Mouse (Mus musculus) macrophage (primary cell): ENCODE data around the gene Gm21083. TPM values are rescaled to one million over a fixed set of nuclear protein-coding genes. Genes with fewer than 3 reads are reported as not detected.
"Not testable (repeated sequence)": the region's sequence is repeated elsewhere in the genome, so short reads cannot be mapped to it uniquely, and the experiment has no call there.

ENCODE experiments used
- H3K27ac ChIP-seq: fragments of 350-480 bp; formaldehyde crosslinking; 2 replicates; pipeline ENCODE4 v1.9.0; 2021
- H3K36me3 ChIP-seq: fragments of 350-480 bp; formaldehyde crosslinking; 2 replicates; pipeline ENCODE4 v1.9.0; 2021; ENCODE audit errors: inconsistent target
- H3K4me3 ChIP-seq: fragments of 350-480 bp; formaldehyde crosslinking; 2 replicates; pipeline ENCODE4 v1.9.0; 2021; ENCODE audit errors: inconsistent target
- H3K79me2 ChIP-seq: fragments of 350-480 bp; formaldehyde crosslinking; 2 replicates; pipeline ENCODE4 v1.9.0; 2021; ENCODE audit errors: inconsistent target
- WGBS: methylation state at CpG from one replicate; pipeline ENCODE4 v1.1.7; 2026; ENCODE audit warnings: inconsistent platforms; ENCODE audit not compliant: missing documents; 5-methylcytosine and 5-hydroxymethylcytosine counted together
- polyA plus RNA-seq: library from polyadenylated mRNA; stranded (reverse); fragments of 250-400 nt; gene quantifications from 3 replicates; pipeline ENCODE4 v1.2.4, GENCODE M21; 2018; ENCODE audit warnings: inconsistent platforms

Gene Gm21083
- polyA plus RNA-seq, 1 experiment from 2014 or later = not detected

DNA sequence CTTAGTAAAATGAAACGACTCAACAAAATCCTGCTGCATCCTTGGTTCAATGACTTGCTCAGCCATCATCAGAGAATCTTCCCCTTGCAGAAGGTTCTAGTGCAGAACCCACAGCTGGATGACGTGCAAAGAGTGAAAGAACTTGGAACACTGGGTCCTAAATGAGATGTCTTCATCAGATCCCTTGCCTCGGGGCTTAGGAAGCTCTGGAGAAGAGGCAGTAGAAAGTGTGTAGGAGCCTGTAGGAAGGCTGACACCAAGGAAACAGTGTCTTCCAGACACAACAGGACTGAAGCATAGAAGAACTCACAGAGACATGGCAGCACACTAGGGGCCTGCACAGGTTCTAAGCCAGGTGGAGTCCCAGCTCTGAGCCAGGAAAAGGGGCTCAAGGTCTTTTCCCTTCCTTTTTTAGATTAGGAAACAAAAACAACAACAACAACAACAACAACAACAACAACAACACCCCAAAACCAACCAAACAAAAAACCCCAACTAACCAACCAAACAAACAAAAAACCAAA is 25.4 kb downstream of the Gm21083 start:
- H3K36me3 ChIP-seq, H3K79me2 ChIP-seq, H3K4me3 ChIP-seq, H3K27ac ChIP-seq: not testable (repeated sequence)
- WGBS = 92% methylated on average over 2 of the region's 3 CpGs

DNA sequence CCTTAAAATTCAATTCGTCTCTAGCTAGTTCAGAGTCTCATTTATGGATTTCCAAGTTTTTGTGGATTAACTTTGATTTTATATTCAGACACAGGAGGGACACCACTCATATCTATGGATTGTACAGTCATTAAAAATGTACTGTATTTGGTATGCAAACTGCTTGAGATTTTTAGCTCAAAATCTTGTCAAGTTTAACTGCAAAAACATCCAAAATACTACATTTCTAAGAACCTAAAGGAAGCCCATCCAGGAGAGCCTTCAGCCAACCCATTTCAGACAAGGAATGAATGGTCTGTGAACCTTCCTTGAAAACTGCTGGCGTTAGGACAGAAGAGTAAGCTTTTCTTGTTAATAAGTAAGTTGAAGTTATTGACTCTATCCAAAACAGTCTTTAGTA is 25.9 kb downstream of the Gm21083 start:
- not testable (repeated sequence) for H3K4me3 ChIP-seq, H3K36me3 ChIP-seq, H3K79me2 ChIP-seq, H3K27ac ChIP-seq
- WGBS = 59% methylated on average over 1 of the region's 2 CpGs

DNA sequence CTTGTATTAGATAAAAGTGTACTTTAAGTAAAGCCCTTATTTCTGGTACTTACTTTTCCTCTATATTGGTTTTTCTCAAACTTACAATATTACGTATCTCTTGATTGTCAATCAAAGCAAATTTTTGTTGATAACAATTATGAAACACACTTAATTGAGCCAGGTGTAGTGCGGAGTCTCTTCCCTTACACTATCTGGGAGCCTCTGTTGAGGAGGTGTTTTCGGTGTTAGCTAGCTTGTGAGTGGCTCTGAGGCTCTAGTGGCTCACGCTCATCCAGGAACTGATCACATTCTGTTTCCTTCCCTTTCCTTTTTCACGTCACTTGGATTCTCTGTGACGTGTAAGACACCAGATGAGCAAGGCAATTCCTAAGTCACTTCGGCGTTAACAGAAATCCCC is 26.5 kb downstream of the Gm21083 start:
- 79% methylated on average over 8 of the region's 8 CpGs for WGBS
- H3K36me3 ChIP-seq, H3K4me3 ChIP-seq, H3K27ac ChIP-seq, H3K79me2 ChIP-seq: not testable (repeated sequence)

DNA sequence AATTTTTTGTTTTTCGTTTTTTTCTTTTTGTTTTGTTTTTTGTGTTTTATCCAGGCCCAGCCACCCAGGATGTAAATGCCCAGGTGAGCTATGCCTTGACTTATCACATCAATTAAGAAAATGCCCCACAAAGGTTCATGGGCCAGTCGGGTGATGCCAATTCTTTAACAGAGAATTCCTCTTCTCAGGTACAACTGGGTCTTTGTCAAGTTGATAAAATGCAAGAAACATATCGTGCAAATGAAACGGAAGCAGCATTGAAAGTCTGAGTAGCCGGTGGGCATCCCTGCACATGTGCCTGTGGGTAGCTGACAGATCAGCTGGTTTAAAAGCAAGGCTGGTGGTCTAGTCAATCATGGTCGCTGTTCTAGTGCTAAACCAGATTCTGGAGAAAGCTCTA is 29.5 kb downstream of the Gm21083 start:
- not testable (repeated sequence) for H3K36me3 ChIP-seq, H3K79me2 ChIP-seq
- 53% methylated on average over 3 of the region's 6 CpGs for WGBS

DNA sequence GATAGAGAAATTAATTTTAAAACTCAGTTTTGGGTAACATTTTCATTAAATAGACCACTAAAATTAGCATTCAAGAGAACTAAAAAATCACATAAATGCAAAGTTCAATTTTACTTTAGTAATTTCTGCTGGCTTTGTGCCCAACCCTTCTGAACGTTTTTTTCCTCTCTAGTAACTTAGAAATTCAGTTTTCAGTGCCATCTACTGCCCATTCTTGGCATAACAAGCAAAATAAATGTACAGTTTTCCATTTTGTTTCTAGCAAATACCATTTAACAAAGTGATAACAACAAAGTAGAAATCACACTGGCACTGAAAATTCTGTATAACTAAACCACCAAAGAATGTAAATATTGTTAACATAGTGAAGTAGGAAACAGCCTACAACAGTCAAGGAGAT is 33.6 kb downstream of the Gm21083 start:
- 0% methylated on average over 1 of the region's 1 CpGs for WGBS
- H3K79me2 ChIP-seq, H3K36me3 ChIP-seq, H3K27ac ChIP-seq, H3K4me3 ChIP-seq: not testable (repeated sequence)

More for the DNA sequence above, 29.5 kb downstream of the Gm21083 start:
- not testable (repeated sequence) for H3K27ac ChIP-seq, H3K4me3 ChIP-seq

DNA sequence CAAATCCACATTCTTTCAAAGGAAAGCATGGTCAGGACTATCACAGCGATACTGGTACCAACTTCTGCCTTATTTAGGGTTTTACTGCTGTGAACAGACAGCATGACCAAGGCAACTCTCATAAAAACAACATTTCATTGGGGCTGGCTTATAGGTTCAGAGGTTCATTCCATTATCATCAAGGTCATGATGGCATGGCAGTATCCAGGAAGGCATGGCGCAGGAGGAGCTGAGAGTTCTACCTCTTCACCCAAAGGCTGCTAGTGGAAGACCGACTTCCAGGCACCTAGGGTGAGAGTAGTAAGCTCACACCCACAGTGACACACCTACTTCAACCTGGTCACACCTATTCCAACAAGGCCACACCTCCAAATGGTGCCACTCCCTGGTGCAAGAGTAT is 39.1 kb downstream of the Gm21083 start:
- WGBS = 92% methylated on average over 2 of the region's 3 CpGs
- H3K4me3 ChIP-seq, H3K36me3 ChIP-seq, H3K27ac ChIP-seq, H3K79me2 ChIP-seq: not testable (repeated sequence)

DNA sequence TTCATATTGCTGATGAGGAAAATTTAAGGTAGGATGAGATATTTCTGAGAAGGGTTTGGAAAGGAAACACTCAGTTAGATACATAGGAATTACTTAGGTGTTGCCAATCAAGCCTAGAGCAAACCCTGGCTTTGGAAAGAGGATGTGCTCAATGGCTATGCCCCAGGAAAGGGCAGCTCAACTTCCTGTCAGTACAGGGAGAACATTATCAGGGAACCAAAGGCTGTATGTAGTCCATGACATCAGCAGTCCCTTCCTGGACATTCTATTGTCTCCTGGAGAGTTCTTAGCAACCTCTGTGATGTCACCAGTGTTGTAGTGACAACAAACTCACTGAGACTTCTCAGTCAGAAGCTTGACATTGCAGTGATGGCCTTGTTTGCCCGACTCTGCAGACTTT is 41.6 kb downstream of the Gm21083 start, which contains the start of gene Speer4d:
Gene Speer4d, plus strand, starts transcription at position 301 of the 400 bp plus-strand sequence.
- WGBS = 50% methylated on average over 1 of the region's 1 CpGs
- H3K79me2 ChIP-seq, H3K27ac ChIP-seq, H3K4me3 ChIP-seq, H3K36me3 ChIP-seq: not testable (repeated sequence)

DNA sequence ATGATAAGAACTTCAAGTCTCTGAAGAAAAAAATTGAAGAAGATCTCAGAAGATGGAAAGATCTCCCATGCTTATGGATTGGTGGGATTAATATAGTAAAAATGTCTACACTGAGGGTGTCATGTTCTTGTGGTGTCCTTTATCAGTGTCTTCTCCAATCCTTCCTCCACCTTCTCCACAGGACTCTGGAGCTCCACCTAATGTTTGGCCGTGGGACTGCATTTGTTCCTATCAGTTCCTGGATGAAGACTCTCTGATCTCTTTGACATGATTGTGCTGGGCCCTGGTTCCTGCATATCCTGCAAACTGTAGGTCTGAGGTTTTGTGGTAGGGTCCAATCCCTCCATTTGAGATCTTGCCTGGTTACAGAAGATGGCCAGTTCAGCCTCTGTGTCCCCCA is 51.0 kb downstream of the Gm21083 start:
- not testable (repeated sequence) for H3K36me3 ChIP-seq, H3K4me3 ChIP-seq, H3K79me2 ChIP-seq, H3K27ac ChIP-seq
- WGBS = 0% methylated on average over 1 of the region's 1 CpGs

DNA sequence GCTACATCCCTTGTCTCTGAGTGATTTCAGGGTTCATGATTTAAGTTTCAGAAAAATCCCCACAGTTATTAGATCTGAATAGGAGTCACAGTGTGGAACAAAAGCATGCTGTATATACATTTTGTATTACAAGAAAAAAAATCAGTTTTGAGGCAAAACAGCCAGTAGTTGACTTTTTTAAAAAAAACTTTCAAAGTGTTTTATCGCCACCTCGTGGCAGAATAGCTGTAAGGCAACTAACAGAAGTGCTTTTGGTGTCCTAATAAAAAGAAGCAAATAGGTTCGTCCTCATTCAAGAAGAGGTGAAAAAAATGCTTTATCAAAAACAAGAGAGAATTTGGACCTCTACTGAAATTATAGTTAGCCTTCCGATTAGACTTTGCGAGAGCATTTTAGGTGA is 52.9 kb downstream of the Gm21083 start:
- not testable (repeated sequence) for H3K79me2 ChIP-seq, H3K27ac ChIP-seq, H3K36me3 ChIP-seq, H3K4me3 ChIP-seq
- WGBS = 0% methylated on average over 3 of the region's 5 CpGs

Other genes with a start within 250 kb of the Gm21083 start
- gene Gm21149, start 100.8 kb upstream of the Gm21083 start, polyA plus RNA-seq = not detected in 3 replicates
- gene Gm21190, start 48.1 kb upstream of the Gm21083 start, polyA plus RNA-seq = not detected in 3 replicates
- not detected in 3 replicates for gene Speer4d, start 41.7 kb downstream of the Gm21083 start, polyA plus RNA-seq
- not detected in 3 replicates for gene 4930572O03Rik, start 79.7 kb downstream of the Gm21083 start, polyA plus RNA-seq
- gene Speer4c, start 136.9 kb downstream of the Gm21083 start, polyA plus RNA-seq = not detected in 3 replicates